Mouse (Mus musculus) spleen, postnatal 36 days (tissue): Measurements from ENCODE around the gene Palm2.

Experiments used
- DNase-seq, 2 experiments: peaks; one replicate each; pipeline ENCODE4 v3.0.0; 2022; ENCODE audit warnings: low spot score in 2 of 2, mixed read lengths in 1 of 2

Palm2 gene

DNA sequence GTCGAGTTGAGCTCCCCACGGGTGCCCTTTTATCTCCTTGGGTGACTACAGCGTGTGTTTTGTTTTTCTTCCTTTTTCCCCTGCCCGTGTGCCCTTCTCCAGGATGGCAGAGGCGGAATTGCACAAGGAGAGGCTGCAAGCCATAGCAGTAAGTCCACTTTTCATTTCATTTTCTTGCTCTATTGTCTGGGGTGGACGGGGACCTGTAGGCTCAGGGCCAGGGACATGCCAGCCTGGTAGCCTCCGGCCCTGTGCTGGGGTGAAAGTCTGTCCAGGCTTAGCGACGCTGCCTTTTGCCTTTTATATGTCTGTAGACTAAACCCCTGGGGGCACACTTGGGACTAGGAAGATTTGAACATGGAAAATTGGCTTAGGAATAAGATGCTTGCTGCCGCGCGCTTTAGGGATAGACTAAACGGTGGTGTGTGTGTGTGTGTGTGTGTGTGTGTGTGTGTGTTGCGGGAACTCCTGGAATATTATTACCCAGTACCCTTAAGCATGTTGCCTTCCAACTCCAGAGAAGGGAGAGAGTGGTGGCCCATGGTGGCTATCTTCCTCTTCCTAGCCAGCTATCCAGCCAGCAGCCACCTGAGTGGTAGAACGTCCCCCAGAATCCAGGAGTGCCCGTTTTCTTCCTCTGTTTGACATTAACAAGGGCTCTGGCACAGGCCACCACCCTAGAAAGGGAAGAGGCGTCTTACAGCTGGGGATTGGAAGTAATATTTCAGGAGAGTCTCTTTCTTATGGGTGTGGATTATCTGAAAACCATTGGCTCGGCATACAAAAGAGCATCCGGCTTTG, 134.4 kb downstream of the Palm2 start:
- no peak for DNase-seq

DNA sequence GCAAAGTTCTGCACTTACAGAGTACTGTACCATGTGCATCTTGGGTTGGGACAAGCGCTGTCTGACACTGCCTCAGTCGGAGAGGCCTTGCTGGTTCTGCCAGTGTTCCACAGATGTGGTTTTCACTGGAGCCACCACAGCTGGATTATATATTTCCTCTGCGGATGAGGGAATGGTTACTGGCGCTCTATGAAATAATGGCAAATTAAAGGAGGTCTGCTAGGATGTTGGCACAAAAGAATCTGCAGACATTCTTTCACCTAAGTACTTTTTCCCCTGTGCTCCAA, 135.0 kb downstream of the Palm2 start:
- DNase-seq = no peak

DNA sequence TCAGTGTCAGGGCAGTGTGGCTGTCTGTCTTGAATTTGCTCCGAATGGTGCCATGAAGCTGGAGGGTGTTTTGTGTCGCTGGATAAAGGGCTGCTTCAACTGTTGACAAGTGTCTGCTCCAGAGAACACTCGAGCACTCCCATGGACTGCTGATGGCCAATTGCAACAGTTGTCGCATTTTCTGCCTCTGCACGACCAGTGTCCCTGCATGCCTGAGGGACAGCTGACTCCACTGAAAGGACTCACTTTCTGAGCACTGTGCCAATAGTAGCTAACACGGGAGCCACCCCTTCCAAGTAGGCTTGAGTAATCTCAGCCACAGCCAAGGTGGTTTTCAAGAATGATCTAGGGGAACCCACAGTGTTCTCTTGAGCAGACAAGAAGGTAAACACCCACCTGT, 135.7 kb downstream of the Palm2 start:
- DNase-seq = no peak

DNA sequence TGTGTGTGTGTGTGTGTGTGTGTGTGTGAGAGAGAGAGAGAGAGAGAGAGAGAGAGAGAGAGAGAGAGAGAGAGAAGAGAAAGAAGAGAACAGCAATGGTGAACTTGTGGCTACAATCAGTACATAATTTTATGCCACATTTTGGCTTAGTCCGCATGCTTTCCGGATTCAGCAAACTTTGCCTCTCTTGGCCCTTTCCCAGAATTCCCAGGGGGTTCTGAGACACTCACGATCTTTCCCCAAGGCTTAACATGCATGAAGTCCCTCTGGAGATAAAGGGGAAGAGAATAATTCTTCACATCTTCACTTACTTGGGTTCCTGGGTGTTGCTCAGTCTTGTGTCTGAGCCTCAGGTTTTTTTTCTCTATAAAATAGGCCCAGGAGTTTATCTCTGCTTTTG, 136.2 kb downstream of the Palm2 start:
- DNase-seq = no peak

GRCm38 (mm10) chr4:57574181-57574580, 140.1 kb downstream of the Palm2 start:
- DNase-seq = no peak

DNA sequence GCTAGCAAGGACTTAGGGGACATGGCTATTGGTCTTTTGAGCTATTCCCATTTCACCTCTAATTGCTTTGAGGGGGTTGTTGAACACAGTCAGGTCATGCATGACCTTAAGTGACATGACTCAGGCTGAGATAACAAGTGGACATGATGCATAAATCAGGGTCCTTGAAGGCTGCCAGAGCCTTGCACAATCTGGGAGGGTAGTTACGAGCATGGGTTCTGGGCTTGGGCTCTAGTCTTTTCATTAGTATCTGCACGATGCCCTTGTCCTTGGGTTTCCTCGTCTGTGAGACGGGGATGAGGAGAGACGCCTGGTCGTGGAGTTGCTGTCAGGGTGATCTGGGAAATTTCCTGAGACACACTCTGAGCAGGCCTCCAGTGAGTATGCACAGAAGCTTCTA, 140.6 kb downstream of the Palm2 start:
- no peak for DNase-seq

DNA sequence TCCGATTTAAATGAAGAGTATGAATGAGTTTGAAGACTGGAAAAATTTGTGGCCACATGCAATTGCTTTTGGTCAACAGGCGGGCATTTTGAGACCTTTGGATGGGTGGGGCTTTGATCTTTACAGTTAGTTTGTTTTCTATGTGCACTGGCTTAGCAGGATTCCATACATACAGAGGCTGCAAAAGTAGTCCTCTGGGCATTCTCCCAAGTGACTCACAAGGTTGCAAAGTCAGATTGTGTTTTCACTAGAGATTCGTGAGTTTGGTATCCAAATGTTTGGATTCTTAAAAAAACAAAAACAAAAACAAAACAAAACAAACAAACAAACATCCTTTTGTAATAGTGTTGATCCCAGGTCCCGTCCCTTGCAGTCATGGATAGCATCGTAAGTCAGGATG, 141.6 kb downstream of the Palm2 start:
- DNase-seq = no peak

DNA sequence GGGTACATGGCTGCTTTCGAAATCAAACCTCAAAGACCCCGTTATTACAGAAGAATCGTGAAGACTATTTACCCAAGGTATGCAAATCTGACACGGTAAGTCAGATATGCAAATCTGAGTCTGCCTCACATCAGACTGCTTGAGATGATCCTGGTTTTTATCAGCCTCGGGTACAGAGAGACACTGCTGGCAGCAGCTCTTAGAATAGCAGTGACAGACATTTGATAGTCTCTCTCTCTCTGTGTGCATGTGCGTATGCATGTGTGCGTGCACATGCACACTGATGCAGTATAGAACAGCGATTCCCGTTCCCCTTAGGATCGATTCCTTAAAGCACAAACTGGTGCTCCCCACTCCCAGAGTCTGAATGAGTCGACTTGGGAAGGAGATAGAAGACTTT, 142.0 kb downstream of the Palm2 start:
- no peak for DNase-seq

GRCm38 (mm10) chr4:57579683-57580082, 145.6 kb downstream of the Palm2 start:
- DNase-seq = no peak

GRCm38 (mm10) chr4:57585281-57585800, 151.3 kb downstream of the Palm2 start:
- DNase-seq = no peak

GRCm38 (mm10) chr4:57586933-57587658, 153.0 kb downstream of the Palm2 start:
- no peak for DNase-seq

- no peak for DNase-seq
These were observed 154.3 kb downstream of the Palm2 start for GRCm38 (mm10) chr4:57588356-57588755.

DNA sequence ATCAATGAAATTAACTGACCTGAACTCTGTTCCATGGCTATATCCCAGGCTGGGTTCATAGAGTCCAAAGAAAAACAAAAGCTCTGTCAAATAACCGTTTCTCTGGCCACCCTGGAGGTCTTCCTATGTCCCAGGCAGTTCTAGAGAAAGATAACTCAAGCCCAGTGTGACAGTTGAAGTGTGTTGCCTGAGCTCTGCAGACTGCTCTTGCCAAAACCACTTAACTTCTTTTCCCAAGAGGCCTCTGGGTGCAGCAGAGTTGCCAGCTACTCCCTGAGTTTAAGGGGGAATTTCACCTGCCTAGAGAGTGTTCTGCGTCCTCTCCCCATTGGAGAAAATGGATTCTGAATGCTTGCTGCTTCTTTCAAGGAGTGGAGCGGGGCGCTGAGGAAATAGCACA, 158.7 kb downstream of the Palm2 start:
- no peak for DNase-seq

DNA sequence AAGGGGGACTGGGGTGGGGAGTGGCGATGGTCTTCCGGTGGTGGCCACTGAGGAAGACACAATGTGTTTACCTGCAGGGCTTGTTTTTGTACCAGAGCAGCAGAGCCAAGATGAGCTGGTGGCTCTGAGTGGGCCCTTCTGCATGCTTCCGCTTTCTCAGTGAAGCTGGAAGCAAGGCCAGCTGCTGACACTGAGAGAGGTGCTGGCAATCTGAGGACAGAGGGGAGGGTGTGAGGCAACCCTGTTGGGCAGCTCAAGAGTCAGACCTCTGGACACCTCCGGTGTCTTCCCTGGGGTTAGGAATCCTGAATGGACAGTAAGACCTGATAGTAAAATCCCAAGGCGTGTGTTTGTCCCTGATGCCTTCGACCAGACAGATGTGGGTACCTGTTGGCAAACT, 165.9 kb downstream of the Palm2 start:
- DNase-seq = no peak

GRCm38 (mm10) chr4:57600685-57601457, 166.8 kb downstream of the Palm2 start:
- no peak for DNase-seq

DNA sequence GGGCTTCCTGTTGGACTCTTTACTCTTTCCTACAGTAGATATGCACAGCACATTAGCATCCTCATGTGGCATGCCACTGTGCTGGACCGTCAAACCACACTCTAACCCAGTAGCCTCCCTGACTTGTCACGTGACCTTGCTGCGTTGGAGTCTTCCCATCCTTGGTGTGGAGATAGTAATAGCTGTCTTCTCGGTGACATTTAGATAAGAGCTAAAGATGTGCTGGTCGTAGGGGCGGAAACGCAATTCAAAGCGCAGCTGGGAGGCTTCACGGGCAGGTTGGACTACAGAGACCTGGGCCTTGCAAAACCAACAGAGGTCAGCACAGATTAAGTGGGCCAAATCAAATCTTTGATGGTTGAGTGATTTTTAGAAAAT, 167.4 kb downstream of the Palm2 start:
- DNase-seq = no peak

- no peak for DNase-seq
These were observed 168.0 kb downstream of the Palm2 start for GRCm38 (mm10) chr4:57601903-57602617.

GRCm38 (mm10) chr4:57606258-57606657, 172.2 kb downstream of the Palm2 start:
- no peak for DNase-seq

DNA sequence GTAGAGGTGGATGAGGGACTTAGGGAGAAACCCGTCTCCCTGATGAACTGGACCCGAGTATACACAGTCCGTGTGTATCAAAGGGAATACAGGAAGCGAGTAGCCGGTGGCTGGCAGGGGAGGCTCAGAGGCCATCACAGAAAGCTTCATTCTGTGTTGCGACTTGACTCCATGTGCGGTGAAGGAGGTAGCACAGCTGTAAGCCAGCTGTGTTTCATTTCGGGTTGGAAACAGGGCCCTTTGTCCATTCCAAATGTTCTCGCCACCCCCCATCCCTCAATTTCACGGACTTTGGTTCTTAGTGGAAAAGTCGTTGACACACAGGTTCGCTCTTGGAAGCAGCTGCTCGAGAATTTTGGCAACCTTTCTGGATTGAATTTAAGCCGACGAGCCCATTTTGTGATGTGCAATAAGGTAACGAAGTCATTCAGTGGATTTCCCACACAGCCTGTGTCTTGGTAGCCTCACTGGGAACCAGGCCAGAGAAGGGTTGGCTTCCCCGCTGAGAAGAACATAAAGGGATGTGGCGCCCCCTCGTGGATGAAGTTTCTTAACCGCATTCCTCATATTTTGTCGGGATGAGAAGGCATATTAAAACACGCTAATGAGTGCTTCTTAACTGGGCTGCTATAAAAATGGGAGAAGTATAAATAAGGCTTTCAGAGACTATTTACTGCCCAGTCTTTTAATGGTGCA, 173.3 kb downstream of the Palm2 start:
- DNase-seq = peak in 1 of 2 experiments; percentile 10

GRCm38 (mm10) chr4:57611303-57612077, 177.4 kb downstream of the Palm2 start:
- DNase-seq = no peak
